Mouse (Mus musculus) layer of hippocampus, postnatal 14 days (tissue): Measurements from ENCODE around the gene Gm45618. TPM values are rescaled to one million over a fixed set of nuclear protein-coding genes. Genes with fewer than 3 reads are reported as not detected.

Experiments
- DNase-seq, 2 experiments: peaks; one replicate each; pipeline ENCODE4 v3.0.0; 2021 to 2022; ENCODE audit warnings: low spot score in 2 of 2, mixed read lengths in 1 of 2
- total RNA-seq, 2 experiments: library from RNA; stranded (reverse); gene quantifications; 2 replicates each; pipeline ENCODE4 v1.2.3; 2021

Gm45618 gene
- total RNA-seq, 2 experiments from 2014 or later, result not detected

GRCm38 (mm10) chr7:142070458-142071211 lies 49.9 kb downstream of the Gm45618 start:
- DNase-seq, result peak; percentile 46 to 49

Other genes with a start within 250 kb of the Gm45618 start
- 100 to 1,000 TPM; 135 to 142 TPM for gene Tollip, start 202.2 kb downstream of the Gm45618 start, total RNA-seq
- 100 to 1,000 TPM; 174 to 177 TPM for gene Brsk2, start 171.0 kb downstream of the Gm45618 start, total RNA-seq
- 10 to 100 TPM; 23.6 to 27.1 TPM for gene Mob2, start 59.7 kb downstream of the Gm45618 start, total RNA-seq
- gene Dusp8, start 24.9 kb downstream of the Gm45618 start, total RNA-seq, result 100 to 1,000 TPM; 139 to 140 TPM
- not detected for gene Gm39115, start 15.3 kb upstream of the Gm45618 start, total RNA-seq
- gene Gm45337, start 23.9 kb upstream of the Gm45618 start, total RNA-seq, result not detected
- gene Gm29735, start 36.4 kb upstream of the Gm45618 start, total RNA-seq, result not detected
- not detected for gene Gm4553, start 45.0 kb upstream of the Gm45618 start, total RNA-seq
- not detected for gene Krtap5-2, start 55.3 kb upstream of the Gm45618 start, total RNA-seq
- not detected for gene Gm10153, start 69.7 kb upstream of the Gm45618 start, total RNA-seq
- gene Krtap5-3, start 80.6 kb upstream of the Gm45618 start, total RNA-seq, result not detected
- gene Gm7579, start 91.1 kb upstream of the Gm45618 start, total RNA-seq, result not detected
- not detected for gene Krtap5-5, start 109.2 kb upstream of the Gm45618 start, total RNA-seq
- gene Gm40460, start 120.3 kb upstream of the Gm45618 start, total RNA-seq, result not detected
- gene Gm2431, start 137.6 kb upstream of the Gm45618 start, total RNA-seq, result not detected
- gene Gm4559, start 153.6 kb upstream of the Gm45618 start, total RNA-seq, result not detected
- not detected for gene Krtap5-1, start 176.4 kb upstream of the Gm45618 start, total RNA-seq
- not detected for gene Krtap5-4, start 182.8 kb upstream of the Gm45618 start, total RNA-seq